Mouse (Mus musculus) small intestine, adult 2 months (tissue): ENCODE measurements at regions not wholly inside any gene's neighbourhood (a gene's known extent, or its start where the extent isn't known, plus 50 kb on each side); places are given as distances from the start of the nearest gene placed in this dataset.

Experiments used
- CTCF ChIP-seq: fragments of 200-500 bp; IDR thresholded peaks from 2 replicates; pipeline ENCODE4 v1.5.1; 2012; ENCODE audit warnings: low read depth, mild to moderate bottlenecking, control low read depth, inconsistent platforms, low read length, moderate library complexity, mixed read lengths; ENCODE audit not compliant: insufficient replicate concordance, insufficient read length; ENCODE audit errors: extremely low read depth
- POLR2A ChIP-seq: fragments of 200-500 bp; IDR thresholded peaks from 2 replicates; pipeline ENCODE4 v1.6.1; 2012; ENCODE audit warnings: low read depth, mild to moderate bottlenecking, control low read depth, inconsistent platforms, low read length, moderate library complexity

DNA sequence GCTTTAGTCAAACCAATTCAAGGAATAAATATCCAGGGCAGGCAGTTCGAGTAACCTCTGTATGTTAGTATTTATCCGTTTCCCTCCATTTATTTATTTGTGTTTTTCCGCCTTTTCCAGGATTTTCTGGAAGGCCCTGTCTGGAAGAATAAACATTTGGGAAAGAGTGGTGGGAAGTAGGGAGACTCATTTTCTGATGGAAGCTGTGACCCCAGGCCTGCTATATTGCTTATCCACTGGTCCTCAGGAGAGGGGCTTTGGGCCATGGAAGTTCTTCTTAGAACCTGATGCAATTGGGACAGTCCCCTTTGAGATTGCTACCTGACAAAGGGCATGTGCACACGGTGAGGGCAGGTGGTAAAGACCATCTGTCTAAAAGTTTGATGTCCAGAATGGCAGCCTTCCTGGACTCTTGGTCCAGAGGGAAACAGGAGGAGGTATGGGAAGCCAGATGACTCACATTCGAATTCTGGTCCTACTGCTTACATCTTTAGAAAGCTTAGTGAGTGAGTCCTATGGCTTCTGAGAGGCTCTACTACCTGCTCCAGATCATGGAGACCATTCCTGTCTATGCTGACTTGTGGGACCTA is 56.1 kb upstream of the Cadm1 start:
- TF ChIP-seq CTCF (no peak), POLR2A (no peak)
